Mouse (Mus musculus): ENCODE data around the gene Ccdc60. TPM values are rescaled to one million over a fixed set of nuclear protein-coding genes. Genes with fewer than 3 reads are reported as not detected.
"Not testable (repeated sequence)": the region's sequence is repeated elsewhere in the genome, so short reads cannot be mapped to it uniquely, and the experiment has no call there.

Ccdc60 gene
- polyA plus RNA-seq (2021) = not detected

- TF ChIP-seq CTCF (IDR thresholded peaks at IDR 0.05) = no peak
- ChIA-PET CTCF (no interaction called here), POLR2A (no interaction called here)
- ATAC-seq (no peak), DNase-seq (ENCODE audit: low read depth, low spot score) (no peak)
- H3K27me3 ChIP-seq = peaks cover 6% of the 10 kb centered on the region
- in situ Hi-C loops (cut with MboI; ENCODE audit: low pct_unique_long_range_greater_than_20kb) = no loop called here
These were observed at the start of gene Ccdc60 for GRCm38 (mm10) chr5:116288849-116289570. Ccdc60 (minus strand) TSS chr5:116288985.

DNA sequence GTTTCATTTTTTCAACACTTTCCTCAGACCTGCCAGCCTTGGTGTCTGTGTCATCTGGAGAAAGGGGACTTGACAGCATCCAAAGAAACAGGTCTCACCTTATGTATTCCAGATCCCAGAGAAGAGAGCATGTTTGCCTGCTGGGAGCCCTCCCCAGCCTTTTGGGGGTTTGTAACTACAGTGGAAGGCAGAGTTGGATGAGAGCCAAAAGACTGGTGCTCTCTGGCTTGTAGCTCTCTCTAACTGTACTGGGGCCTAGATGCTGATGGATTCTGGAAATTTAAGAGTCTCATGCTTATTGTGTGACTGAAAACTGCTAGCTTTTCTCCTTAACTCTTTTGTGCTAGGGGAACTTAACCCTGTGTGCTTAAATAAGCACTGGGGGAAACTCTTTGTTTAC lies 47.4 kb upstream of the Ccdc60 start:
- in situ Hi-C loops (cut with MboI; ENCODE audit: low pct_unique_long_range_greater_than_20kb) = no loop called here
- no peaks in the 10 kb centered on the region for H3K27me3 ChIP-seq
- no peak for TF ChIP-seq CTCF (IDR thresholded peaks at IDR 0.05)
- ChIA-PET POLR2A (no interaction called here), CTCF (no interaction called here)
- DNase-seq (ENCODE audit: low read depth, low spot score) = no peak
- ATAC-seq = no peak

DNA sequence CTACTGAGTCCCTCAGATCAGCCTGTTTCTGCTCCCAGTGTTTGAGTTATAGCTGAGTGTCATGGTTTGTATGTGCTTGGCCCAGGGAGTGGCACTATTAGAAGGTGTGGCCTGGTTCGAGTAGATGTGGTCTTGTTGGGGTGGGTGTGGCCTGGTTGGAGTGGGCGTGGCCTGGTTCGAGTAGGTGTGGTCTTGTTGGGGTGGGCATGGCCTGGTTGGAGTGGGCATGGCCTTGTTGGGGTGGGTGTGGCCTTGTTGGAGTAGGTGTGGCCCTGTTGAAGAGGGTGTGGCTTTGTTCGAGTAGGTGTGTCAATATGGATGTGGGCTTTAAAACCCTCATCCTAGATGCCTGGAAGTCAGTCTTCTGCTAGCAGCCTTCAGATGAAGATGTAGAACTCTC lies 40.1 kb upstream of the Ccdc60 start:
- H3K27me3 ChIP-seq = no peaks in the 10 kb centered on the region
- DNase-seq (ENCODE audit: low read depth, low spot score) (no peak), ATAC-seq (no peak)
- ChIA-PET POLR2A (no interaction called here), CTCF (no interaction called here)
- TF ChIP-seq CTCF (IDR thresholded peaks at IDR 0.05) = no peak
- in situ Hi-C loops (cut with MboI; ENCODE audit: low pct_unique_long_range_greater_than_20kb) = no loop called here

- CTCF ChIA-PET = no interaction called here
- ATAC-seq = no peak
- TF ChIP-seq CTCF (IDR thresholded peaks at IDR 0.05) = no peak
- no peak for DNase-seq (ENCODE audit: low read depth, low spot score)
- POLR2A ChIA-PET = no interaction called here
- H3K27me3 ChIP-seq = peaks cover 6% of the 10 kb centered on the region
- in situ Hi-C loops (cut with MboI; ENCODE audit: low pct_unique_long_range_greater_than_20kb) = no loop called here
These were observed 34.6 kb upstream of the Ccdc60 start for GRCm38 (mm10) chr5:116323401-116323800.

DNA sequence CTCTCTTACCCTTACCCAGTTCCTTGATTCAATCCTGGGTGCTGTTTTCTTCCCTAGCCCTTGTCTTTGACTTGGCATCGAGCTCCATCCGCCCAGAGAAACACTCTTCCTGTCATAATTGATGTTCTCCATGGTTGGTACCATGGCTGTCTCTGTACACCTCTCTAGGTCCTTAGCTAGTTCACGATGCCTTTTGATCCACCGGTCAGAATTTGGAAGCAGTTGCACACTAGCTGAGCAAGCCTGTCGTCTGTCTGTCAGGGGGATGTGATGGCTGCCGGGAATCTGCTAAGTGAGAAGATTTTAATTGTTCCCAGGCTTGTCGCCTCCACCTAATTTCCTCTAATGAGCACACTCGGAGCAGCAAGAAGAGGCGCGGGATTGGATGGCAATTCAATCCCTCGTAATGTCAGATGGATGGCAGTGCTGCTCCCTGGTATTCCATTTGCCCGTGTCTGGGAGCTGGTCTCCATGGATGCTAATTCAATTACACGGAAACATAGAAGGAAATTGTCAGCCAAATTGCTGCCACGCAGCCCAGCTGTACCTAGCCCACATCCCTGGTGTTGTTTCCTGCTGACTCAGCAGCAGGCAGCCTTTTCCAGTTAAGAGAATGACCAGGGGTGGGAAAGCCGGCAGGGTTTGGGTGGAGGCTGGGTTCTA lies 33.7 kb upstream of the Ccdc60 start:
- ChIA-PET CTCF (no interaction called here), POLR2A (no interaction called here)
- H3K27me3 ChIP-seq = peaks cover 6% of the 10 kb centered on the region
- no peak for DNase-seq (ENCODE audit: low read depth, low spot score)
- no peak for ATAC-seq
- no peak for TF ChIP-seq CTCF (IDR thresholded peaks at IDR 0.05)
- in situ Hi-C loops (cut with MboI; ENCODE audit: low pct_unique_long_range_greater_than_20kb) = no loop called here

DNA sequence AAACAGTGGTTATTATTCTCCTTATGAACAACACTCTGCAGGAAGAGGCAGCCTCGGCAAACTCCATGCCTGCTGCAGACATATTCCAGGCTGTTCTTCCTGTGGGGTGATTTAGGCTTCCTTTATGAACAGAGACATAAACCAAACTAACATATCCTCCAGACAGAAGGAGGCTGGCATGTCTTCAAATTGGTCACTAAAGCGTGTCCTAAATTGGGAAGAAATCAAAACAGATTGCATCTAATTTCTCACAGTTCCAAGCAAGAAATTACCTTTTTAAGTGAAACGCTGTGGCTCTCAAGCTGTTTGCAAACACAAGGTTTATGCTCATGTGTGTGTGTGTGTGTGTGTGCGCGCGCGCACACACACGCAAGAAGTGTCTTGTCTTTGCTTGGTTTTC lies 24.9 kb upstream of the Ccdc60 start:
- H3K27me3 ChIP-seq = peaks cover 5% of the 10 kb centered on the region
- in situ Hi-C loops (cut with MboI; ENCODE audit: low pct_unique_long_range_greater_than_20kb) = no loop called here
- DNase-seq (ENCODE audit: low read depth, low spot score) = no peak
- ATAC-seq = no peak
- ChIA-PET POLR2A (no interaction called here), CTCF (no interaction called here)
- no peak for TF ChIP-seq CTCF (IDR thresholded peaks at IDR 0.05)

GRCm38 (mm10) chr5:116312111-116312737 lies 23.4 kb upstream of the Ccdc60 start:
- TF ChIP-seq CTCF (IDR thresholded peaks at IDR 0.05) = no peak
- DNase-seq (ENCODE audit: low read depth, low spot score) (no peak), ATAC-seq (no peak)
- ChIA-PET CTCF (no interaction called here), POLR2A (no interaction called here)
- peaks cover 5% of the 10 kb centered on the region for H3K27me3 ChIP-seq
- in situ Hi-C loops (cut with MboI; ENCODE audit: low pct_unique_long_range_greater_than_20kb) = no loop called here

DNA sequence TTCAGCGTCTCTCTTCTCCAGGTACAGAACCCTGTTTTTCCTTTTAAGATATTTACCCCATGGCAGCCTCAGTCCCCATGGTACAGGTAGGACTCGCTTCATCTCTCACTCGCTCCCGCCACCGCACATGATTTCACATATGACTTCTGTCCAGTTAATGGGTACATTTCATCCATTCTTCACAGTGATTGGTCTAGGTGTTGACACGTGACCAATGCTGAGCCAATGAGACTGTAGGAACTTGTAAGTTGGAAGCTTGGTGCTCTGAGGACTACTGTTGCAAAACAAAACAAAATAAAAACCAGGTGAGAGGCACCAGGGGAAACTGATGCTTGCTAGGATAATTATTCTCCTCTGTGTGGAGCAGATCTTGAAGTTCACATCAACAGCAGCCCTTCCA lies 22.9 kb upstream of the Ccdc60 start:
- ChIA-PET POLR2A (no interaction called here), CTCF (no interaction called here)
- in situ Hi-C loops (cut with MboI; ENCODE audit: low pct_unique_long_range_greater_than_20kb) = no loop called here
- TF ChIP-seq CTCF (IDR thresholded peaks at IDR 0.05) = no peak
- ATAC-seq = no peak
- DNase-seq (ENCODE audit: low read depth, low spot score) = no peak
- H3K27me3 ChIP-seq = peaks cover 5% of the 10 kb centered on the region

DNA sequence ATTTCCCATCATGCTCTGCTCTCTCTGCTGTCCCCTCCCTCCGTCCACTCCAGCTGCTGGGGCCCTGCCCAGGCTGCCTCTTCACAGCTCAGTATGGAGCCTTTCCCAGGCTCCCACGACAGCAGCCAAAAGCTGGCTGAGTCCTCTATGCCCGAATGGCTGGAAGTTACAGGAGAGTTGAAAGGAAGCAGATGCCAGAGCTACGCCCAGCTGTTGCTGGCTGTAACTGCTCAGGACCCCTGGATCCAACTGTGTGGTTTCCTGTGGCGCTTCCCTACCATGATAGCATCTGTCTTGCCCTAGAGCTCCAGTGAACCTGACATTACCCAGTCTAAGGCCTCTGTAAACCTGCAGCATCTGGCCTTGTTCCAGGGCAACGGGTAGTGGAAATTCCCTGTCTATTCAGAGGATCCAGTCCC lies 20.6 kb upstream of the Ccdc60 start:
- in situ Hi-C loops (cut with MboI; ENCODE audit: low pct_unique_long_range_greater_than_20kb) = no loop called here
- DNase-seq (ENCODE audit: low read depth, low spot score) = no peak
- ATAC-seq = no peak
- ChIA-PET POLR2A (no interaction called here), CTCF (no interaction called here)
- TF ChIP-seq CTCF (IDR thresholded peaks at IDR 0.05) = no peak
- H3K27me3 ChIP-seq = peaks cover 5% of the 10 kb centered on the region

GRCm38 (mm10) chr5:116305557-116305956 lies 16.8 kb upstream of the Ccdc60 start:
- no peak for DNase-seq (ENCODE audit: low read depth, low spot score)
- CTCF ChIA-PET = no interaction called here
- no peak for ATAC-seq
- in situ Hi-C loops (cut with MboI; ENCODE audit: low pct_unique_long_range_greater_than_20kb) = no loop called here
- peaks cover 5% of the 10 kb centered on the region for H3K27me3 ChIP-seq
- no peak for TF ChIP-seq CTCF (IDR thresholded peaks at IDR 0.05)
- POLR2A ChIA-PET = no interaction called here

DNA sequence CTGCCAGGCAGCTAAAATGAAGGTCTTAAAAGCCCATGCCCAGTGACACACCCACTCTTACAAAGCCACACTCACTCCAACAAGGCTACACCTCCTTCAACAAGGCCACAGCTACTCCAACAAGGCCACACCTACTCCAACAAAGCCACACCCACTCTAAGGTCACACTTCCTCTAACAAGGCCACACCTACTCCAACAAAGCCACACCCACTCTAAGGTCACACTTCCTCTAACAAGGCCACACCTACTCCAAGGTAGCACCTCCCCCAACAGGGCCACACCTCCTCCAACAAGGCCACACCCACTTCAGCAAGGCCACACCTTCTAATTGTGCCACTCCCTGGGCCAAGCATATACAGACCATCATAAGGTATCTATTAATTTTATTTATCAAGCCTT lies 16.4 kb upstream of the Ccdc60 start:
- CTCF ChIA-PET; DNase-seq (ENCODE audit: low read depth, low spot score); ATAC-seq: not testable (repeated sequence)

More for the DNA sequence above, 16.4 kb upstream of the Ccdc60 start:
- H3K27me3 ChIP-seq; in situ Hi-C loops (cut with MboI; ENCODE audit: low pct_unique_long_range_greater_than_20kb); POLR2A ChIA-PET: not testable (repeated sequence)

Measured in Patski (cell line).